10 mouse cellular contexts compared by ENCODE assay signal in genomic region chr11:108112437-108112836, GRCm38 (mm10).
"Had no signal": no experiment of that assay in that cellular context is flagged by ENCODE, and none has a peak within 500 bp of the region (broad histone marks: within the 10 kb centered on the region; RNA-seq: fewer than 3 reads in every experiment).

No protein-coding gene starts in this region.

- DNase-seq: lung, adult 18-20 months; lung, embryonic 14.5 days; lung, postnatal 10 days; lung, postnatal 4 days; midbrain, embryonic 14.5 days; right cerebral cortex, postnatal 14 days; thymus, adult 2 months; thymus, postnatal 25 days; thymus, postnatal 4 days had no signal

- ATAC-seq: midbrain, embryonic 16.5 days had no signal
